Mouse (Mus musculus): ENCODE measurements around the gene Rab34. TPM values are rescaled to one million over a fixed set of nuclear protein-coding genes. Genes with fewer than 3 reads are reported as not detected.

Rab34 gene
- total and polyA plus RNA-seq, 2 experiments, result 2.8 to 5.2 TPM

DNA sequence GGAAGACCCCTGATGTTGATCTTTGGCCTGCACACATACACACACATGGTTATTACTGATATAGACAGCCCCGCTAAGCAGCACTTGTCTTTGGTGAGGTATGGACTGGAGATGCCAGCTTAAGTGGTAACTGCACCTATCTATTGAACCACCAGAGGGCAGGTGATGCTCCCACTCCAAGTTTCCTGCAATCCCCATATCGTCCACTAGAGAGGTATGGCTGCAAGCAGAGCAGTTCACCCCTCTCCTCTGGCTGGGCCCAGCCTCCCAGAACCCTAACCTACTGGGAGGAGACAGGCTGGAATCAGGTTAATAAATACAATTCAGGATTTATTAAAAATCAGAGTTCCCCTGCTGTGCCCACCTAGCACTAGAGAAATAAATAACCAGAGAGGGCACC is 29.1 kb upstream of the Rab34 start:
- Histone ChIP-seq H3K27ac (replicated peaks; ENCODE audit: insufficient read depth, low read depth, low read length) (no peak overlapping the region), H3K79me2 (ENCODE audit: control insufficient read depth, insufficient read depth, low read length) (peaks cover 30% of the 10 kb centered on the region; the same call in 1 of the 2 replicates), H3K27me3 (ENCODE audit: control insufficient read depth, insufficient read depth, low read length) (no peaks in the 10 kb centered on the region), H3K4me1 (ENCODE audit: control insufficient read depth, insufficient read depth, low read length) (peaks cover 18% of the 10 kb centered on the region), H3K9ac (ENCODE audit: low read depth, low read length) (no peak overlapping the region), H3K36me3 (ENCODE audit: control insufficient read depth, insufficient read depth, low read length) (peaks cover 8% of the 10 kb centered on the region), H3K4me3 (ENCODE audit: insufficient read depth, low read depth, low read length) (no peak overlapping the region)
- TF ChIP-seq POLR2A (IDR thresholded peaks at IDR 0.05; ENCODE audit: extremely low read depth, insufficient read depth, low read length) (no peak), CTCF (IDR thresholded peaks at IDR 0.05; ENCODE audit: low read depth, low read length) (peak; percentile 98)
- 20% methylated on average over 2 of the region's 2 CpGs for WGBS
- DNase-seq (ENCODE audit: extremely low read depth, low read depth, low spot score), result peak; percentile 87

DNA sequence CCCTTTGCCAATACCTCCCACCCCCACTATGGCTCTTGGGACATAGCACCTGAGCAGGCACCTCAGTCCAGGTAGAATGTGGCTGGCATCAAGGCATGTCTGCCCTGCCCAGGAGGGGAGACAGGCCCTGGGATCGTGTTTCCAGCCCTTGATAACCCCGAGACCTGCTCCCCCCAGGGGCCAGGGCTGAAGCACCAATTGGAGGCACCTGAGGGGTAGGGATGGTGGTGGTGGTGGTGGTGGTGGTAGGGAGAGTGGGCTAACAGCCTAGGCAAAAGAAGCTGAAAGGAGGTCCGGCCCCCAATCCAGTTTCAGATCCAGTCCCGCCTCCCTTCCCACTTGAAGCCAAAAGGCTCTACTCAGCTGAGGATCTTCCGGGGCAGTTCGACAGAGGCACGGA is 28.7 kb upstream of the Rab34 start:
- H3K4me1 ChIP-seq (ENCODE audit: control insufficient read depth, insufficient read depth, low read length), result peaks cover 18% of the 10 kb centered on the region

DNA sequence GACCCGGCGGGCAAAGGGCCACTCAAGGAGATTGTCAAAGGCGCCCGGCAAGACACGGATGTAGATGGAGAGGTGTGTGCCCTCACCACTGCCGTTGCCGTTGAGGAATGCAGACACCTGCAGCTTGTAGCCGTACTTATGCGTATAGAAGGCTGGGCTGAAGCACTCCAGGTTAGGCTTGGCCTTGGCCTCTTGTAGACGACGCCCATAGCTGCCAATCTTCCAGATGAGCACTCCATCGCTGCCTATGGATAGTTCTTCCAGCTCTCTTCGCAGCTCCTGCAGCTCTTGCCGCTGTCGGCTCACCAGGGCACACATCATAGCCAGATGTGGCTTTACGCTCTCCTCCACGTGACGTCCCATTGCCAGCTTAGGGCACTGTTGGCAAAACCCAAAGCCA is 28.1 kb upstream of the Rab34 start:
- WGBS, result 86% methylated on average over 18 of the region's 18 CpGs
- peaks cover 18% of the 10 kb centered on the region for H3K4me1 ChIP-seq (ENCODE audit: control insufficient read depth, insufficient read depth, low read length)
- no peak for DNase-seq (ENCODE audit: extremely low read depth, low read depth, low spot score)
- no peaks in the 10 kb centered on the region for H3K27me3 ChIP-seq (ENCODE audit: control insufficient read depth, insufficient read depth, low read length)
- no peak for TF ChIP-seq POLR2A (IDR thresholded peaks at IDR 0.05; ENCODE audit: extremely low read depth, insufficient read depth, low read length)
- TF ChIP-seq CTCF (IDR thresholded peaks at IDR 0.05; ENCODE audit: low read depth, low read length), result no peak
- H3K36me3 ChIP-seq (ENCODE audit: control insufficient read depth, insufficient read depth, low read length), result peaks cover 8% of the 10 kb centered on the region
- H3K4me3 ChIP-seq (ENCODE audit: insufficient read depth, low read depth, low read length), result no peak overlapping the region
- no peak overlapping the region for H3K27ac ChIP-seq (replicated peaks; ENCODE audit: insufficient read depth, low read depth, low read length)
- H3K9ac ChIP-seq (ENCODE audit: low read depth, low read length), result no peak overlapping the region
- peaks cover 40% of the 10 kb centered on the region; the same call in 1 of the 2 replicates for H3K79me2 ChIP-seq (ENCODE audit: control insufficient read depth, insufficient read depth, low read length)

More for the DNA sequence above, 28.7 kb upstream of the Rab34 start:
- no peak overlapping the region for H3K27ac ChIP-seq (replicated peaks; ENCODE audit: insufficient read depth, low read depth, low read length)
- 72% methylated on average over 7 of the region's 7 CpGs for WGBS
- peaks cover 8% of the 10 kb centered on the region for H3K36me3 ChIP-seq (ENCODE audit: control insufficient read depth, insufficient read depth, low read length)
- TF ChIP-seq CTCF (IDR thresholded peaks at IDR 0.05; ENCODE audit: low read depth, low read length) (no peak), POLR2A (IDR thresholded peaks at IDR 0.05; ENCODE audit: extremely low read depth, insufficient read depth, low read length) (no peak)
- no peak for DNase-seq (ENCODE audit: extremely low read depth, low read depth, low spot score)
- H3K79me2 ChIP-seq (ENCODE audit: control insufficient read depth, insufficient read depth, low read length), result peaks cover 34% of the 10 kb centered on the region; the same call in 1 of the 2 replicates
- no peak overlapping the region for H3K9ac ChIP-seq (ENCODE audit: low read depth, low read length)
- no peaks in the 10 kb centered on the region for H3K27me3 ChIP-seq (ENCODE audit: control insufficient read depth, insufficient read depth, low read length)
- H3K4me3 ChIP-seq (ENCODE audit: insufficient read depth, low read depth, low read length), result no peak overlapping the region

DNA sequence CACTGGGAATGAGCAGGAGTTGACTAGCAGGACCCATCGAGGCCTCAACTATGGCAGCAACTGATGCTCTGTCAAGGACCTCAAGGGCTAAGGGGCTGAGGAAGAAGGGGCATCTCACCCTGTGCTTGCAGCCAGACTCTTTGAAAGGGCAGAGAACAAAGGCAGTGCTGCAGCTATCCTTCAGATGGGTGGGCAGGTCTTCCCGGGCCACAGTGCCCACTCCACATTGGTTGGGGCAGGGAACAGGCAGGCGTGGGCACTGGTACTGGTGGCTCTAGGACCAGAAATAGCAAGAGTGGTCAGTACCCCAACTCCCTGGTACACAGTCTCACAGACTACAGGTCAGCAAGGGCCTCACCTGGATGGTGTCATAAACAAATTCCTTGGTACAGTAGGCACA is 27.6 kb upstream of the Rab34 start:
- DNase-seq (ENCODE audit: extremely low read depth, low read depth, low spot score), result no peak
- TF ChIP-seq CTCF (IDR thresholded peaks at IDR 0.05; ENCODE audit: low read depth, low read length), result no peak
- TF ChIP-seq POLR2A (IDR thresholded peaks at IDR 0.05; ENCODE audit: extremely low read depth, insufficient read depth, low read length), result no peak
- Histone ChIP-seq H3K9ac (ENCODE audit: low read depth, low read length) (no peak overlapping the region), H3K27me3 (ENCODE audit: control insufficient read depth, insufficient read depth, low read length) (no peaks in the 10 kb centered on the region), H3K79me2 (ENCODE audit: control insufficient read depth, insufficient read depth, low read length) (peaks cover 41% of the 10 kb centered on the region; the same call in 1 of the 2 replicates), H3K36me3 (ENCODE audit: control insufficient read depth, insufficient read depth, low read length) (peaks cover 8% of the 10 kb centered on the region), H3K27ac (replicated peaks; ENCODE audit: insufficient read depth, low read depth, low read length) (no peak overlapping the region), H3K4me1 (ENCODE audit: control insufficient read depth, insufficient read depth, low read length) (peaks cover 18% of the 10 kb centered on the region), H3K4me3 (ENCODE audit: insufficient read depth, low read depth, low read length) (no peak overlapping the region)
- 85% methylated on average over 3 of the region's 3 CpGs for WGBS

DNA sequence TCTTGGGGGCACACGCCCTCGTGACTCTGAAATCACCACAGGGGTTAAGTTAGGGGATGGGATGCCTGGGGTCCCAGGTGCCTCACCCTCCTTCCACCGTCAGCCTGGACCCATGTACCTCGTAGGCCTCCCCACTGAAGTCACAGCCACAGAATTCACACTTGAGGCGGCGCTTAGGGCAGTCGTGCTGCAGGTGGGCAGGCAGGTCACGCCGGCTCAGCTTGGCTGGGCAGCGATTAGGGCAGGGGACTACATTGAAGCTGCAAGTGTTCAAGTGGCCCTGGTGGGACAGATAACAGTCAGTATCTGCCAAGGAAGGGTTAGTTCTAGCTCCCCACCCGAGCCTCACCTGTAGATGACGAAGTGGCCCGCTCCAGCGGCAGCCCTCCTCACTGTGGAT is 27.1 kb upstream of the Rab34 start:
- DNase-seq (ENCODE audit: extremely low read depth, low read depth, low spot score), result no peak
- 93% methylated on average over 14 of the region's 14 CpGs for WGBS
- H3K36me3 ChIP-seq (ENCODE audit: control insufficient read depth, insufficient read depth, low read length), result peaks cover 8% of the 10 kb centered on the region
- no peak overlapping the region for H3K27ac ChIP-seq (replicated peaks; ENCODE audit: insufficient read depth, low read depth, low read length)
- H3K9ac ChIP-seq (ENCODE audit: low read depth, low read length), result no peak overlapping the region
- TF ChIP-seq POLR2A (IDR thresholded peaks at IDR 0.05; ENCODE audit: extremely low read depth, insufficient read depth, low read length), result no peak
- no peak for TF ChIP-seq CTCF (IDR thresholded peaks at IDR 0.05; ENCODE audit: low read depth, low read length)
- H3K4me1 ChIP-seq (ENCODE audit: control insufficient read depth, insufficient read depth, low read length), result peaks cover 20% of the 10 kb centered on the region
- no peaks in the 10 kb centered on the region for H3K27me3 ChIP-seq (ENCODE audit: control insufficient read depth, insufficient read depth, low read length)
- H3K4me3 ChIP-seq (ENCODE audit: insufficient read depth, low read depth, low read length), result no peak overlapping the region
- peaks cover 41% of the 10 kb centered on the region; the same call in 1 of the 2 replicates for H3K79me2 ChIP-seq (ENCODE audit: control insufficient read depth, insufficient read depth, low read length)

DNA sequence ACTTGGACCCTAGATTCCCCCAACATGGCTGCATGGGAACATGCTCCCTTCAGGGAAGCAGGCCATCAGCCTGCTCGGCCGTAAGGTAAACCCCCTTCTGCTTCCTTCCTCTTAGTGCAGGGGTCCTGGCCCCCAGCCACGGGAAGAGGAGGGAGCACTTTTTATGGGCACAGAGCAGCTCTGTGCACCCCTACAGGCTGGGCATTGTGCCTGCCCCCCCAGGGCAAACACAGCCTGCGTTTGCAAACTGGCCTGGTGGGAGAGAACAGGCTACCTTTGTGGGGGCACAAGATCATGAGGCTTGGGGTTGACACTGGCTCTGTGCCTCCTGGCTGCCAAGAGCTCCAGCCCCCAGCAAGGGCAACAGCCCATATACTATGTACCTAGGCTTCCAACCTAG is 26.3 kb upstream of the Rab34 start:
- H3K36me3 ChIP-seq (ENCODE audit: control insufficient read depth, insufficient read depth, low read length), result peaks cover 8% of the 10 kb centered on the region
- DNase-seq (ENCODE audit: extremely low read depth, low read depth, low spot score), result no peak
- H3K9ac ChIP-seq (ENCODE audit: low read depth, low read length), result peak overlapping the region; percentile 16; the same call in 1 of the 2 replicates
- peaks cover 41% of the 10 kb centered on the region; the same call in 1 of the 2 replicates for H3K79me2 ChIP-seq (ENCODE audit: control insufficient read depth, insufficient read depth, low read length)
- H3K4me1 ChIP-seq (ENCODE audit: control insufficient read depth, insufficient read depth, low read length), result peaks cover 23% of the 10 kb centered on the region
- WGBS, result 45% methylated on average over 4 of the region's 4 CpGs
- no peak overlapping the region for H3K4me3 ChIP-seq (ENCODE audit: insufficient read depth, low read depth, low read length)
- H3K27ac ChIP-seq (replicated peaks; ENCODE audit: insufficient read depth, low read depth, low read length), result 0 out of 2 replicates have a peak overlapping the region, but pooled peaks have one; percentile 23
- H3K27me3 ChIP-seq (ENCODE audit: control insufficient read depth, insufficient read depth, low read length), result no peaks in the 10 kb centered on the region
- TF ChIP-seq POLR2A (IDR thresholded peaks at IDR 0.05; ENCODE audit: extremely low read depth, insufficient read depth, low read length), result no peak
- TF ChIP-seq CTCF (IDR thresholded peaks at IDR 0.05; ENCODE audit: low read depth, low read length), result no peak
